Mouse (Mus musculus) right cerebral cortex, postnatal 36 days (tissue): ENCODE measurements around the gene Rab14.

Source experiments
- DNase-seq, 2 experiments: peaks; one replicate each; pipeline ENCODE4 v3.0.0; 2022; ENCODE audit warnings: low spot score in 2 of 2, mixed read lengths in 1 of 2

The Rab14 gene

GRCm38 (mm10) chr2:35199971-35200897 lies 686 bp downstream of the Rab14 start:
- DNase-seq, result peak; percentile 22 to 31

GRCm38 (mm10) chr2:35199541-35199940 lies 1.4 kb downstream of the Rab14 start:
- no peak for DNase-seq

- DNase-seq, result no peak
Measured at GRCm38 (mm10) chr2:35195626-35196544, 5.0 kb downstream of the Rab14 start.

- no peak for DNase-seq
Measured at GRCm38 (mm10) chr2:35193976-35194375, 6.9 kb downstream of the Rab14 start.

- no peak for DNase-seq
Measured at GRCm38 (mm10) chr2:35188929-35189328, 12.0 kb downstream of the Rab14 start.

- DNase-seq, result peak in 1 of 2 experiments; percentile 52
Measured at GRCm38 (mm10) chr2:35183115-35183673, 17.7 kb downstream of the Rab14 start.

- no peak for DNase-seq
Measured at GRCm38 (mm10) chr2:35178153-35178552, 22.8 kb downstream of the Rab14 start.

GRCm38 (mm10) chr2:35175281-35176065 lies 25.4 kb downstream of the Rab14 start:
- peak in 1 of 2 experiments; percentile 59 for DNase-seq

- DNase-seq, result no peak
Measured at GRCm38 (mm10) chr2:35174100-35174499, 26.8 kb downstream of the Rab14 start.

- no peak for DNase-seq
Measured at GRCm38 (mm10) chr2:35173666-35174065, 27.3 kb downstream of the Rab14 start.

- DNase-seq, result no peak
Measured at GRCm38 (mm10) chr2:35172246-35172645, 28.7 kb downstream of the Rab14 start.

GRCm38 (mm10) chr2:35171341-35171861 lies 29.5 kb downstream of the Rab14 start:
- no peak for DNase-seq

GRCm38 (mm10) chr2:35169452-35169851 lies 31.5 kb downstream of the Rab14 start:
- no peak for DNase-seq

- DNase-seq, result no peak
Measured at GRCm38 (mm10) chr2:35166816-35167215, 34.1 kb downstream of the Rab14 start.

- no peak for DNase-seq
Measured at GRCm38 (mm10) chr2:35165416-35165815, 35.5 kb downstream of the Rab14 start.

- DNase-seq, result no peak
Measured at GRCm38 (mm10) chr2:35163396-35163795, 37.5 kb downstream of the Rab14 start.

- DNase-seq, result no peak
Measured at GRCm38 (mm10) chr2:35161846-35162488, 39.0 kb downstream of the Rab14 start.

- no peak for DNase-seq
Measured at GRCm38 (mm10) chr2:35160206-35160605, 40.7 kb downstream of the Rab14 start.

GRCm38 (mm10) chr2:35158358-35158757 lies 42.6 kb downstream of the Rab14 start:
- no peak for DNase-seq

GRCm38 (mm10) chr2:35157836-35158235 lies 43.1 kb downstream of the Rab14 start:
- no peak for DNase-seq
